Mouse (Mus musculus): ENCODE results near the gene Fbxo48. TPM values are rescaled to one million over a fixed set of nuclear protein-coding genes. Genes with fewer than 3 reads are reported as not detected.

Gene Fbxo48
- polyA plus RNA-seq (2017; shearing (Covaris generic)): 1 to 10 TPM in 2 of 3 experiments, under 1 TPM in 1; 0.36 to 1.8 (median 1.2) TPM

DNA sequence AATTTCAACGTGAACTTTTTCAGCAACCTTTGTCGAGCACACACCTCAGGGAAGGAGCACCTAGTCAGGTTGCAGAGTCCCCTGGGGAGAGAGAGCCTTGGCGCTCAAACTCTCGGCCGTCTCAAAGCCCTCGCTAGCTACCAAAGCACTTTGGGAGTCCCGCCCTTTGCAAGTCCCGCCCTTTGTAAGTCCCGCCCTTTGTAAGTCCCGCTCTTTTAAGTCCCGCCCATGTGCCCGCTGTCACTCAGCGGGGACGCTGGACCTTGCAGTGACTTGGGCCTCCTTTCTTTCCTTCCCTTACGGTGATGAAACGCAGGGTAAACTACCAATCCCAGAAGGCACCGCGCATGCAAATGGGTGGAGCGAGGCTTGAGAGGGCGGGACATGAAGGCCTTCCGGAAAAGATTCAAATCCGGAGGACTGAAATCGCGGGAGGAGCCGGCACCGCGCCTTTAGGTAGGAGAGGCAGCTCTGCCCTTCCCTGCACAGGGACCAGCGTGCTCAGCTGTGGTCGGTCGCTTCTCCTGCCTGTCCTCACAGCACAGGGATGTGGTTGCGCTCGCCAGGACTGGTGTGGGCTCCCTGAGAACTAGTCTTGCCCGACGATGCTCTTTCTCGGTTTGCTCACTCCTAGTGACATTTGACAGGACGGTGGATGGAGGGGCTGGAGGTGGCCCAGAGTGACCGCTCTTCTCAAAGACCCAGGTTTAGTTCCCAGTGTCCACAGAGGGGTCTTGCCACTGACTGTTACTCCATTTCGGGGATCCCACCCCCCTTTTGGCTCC, at the start of gene Fbxo48:
Gene Fbxo48 (plus strand): TSS at position 400 of the 785 bp plus-strand sequence.
- ATAC-seq: peak; percentile 99

GRCm38 (mm10) chr11:16904302-16905011, 46.7 kb upstream of the Fbxo48 start:
- ATAC-seq: no peak

- ATAC-seq: no peak
These were observed 46.2 kb upstream of the Fbxo48 start for GRCm38 (mm10) chr11:16905012-16905332.

GRCm38 (mm10) chr11:16906530-16906929, 44.6 kb upstream of the Fbxo48 start:
- ATAC-seq: no peak

DNA sequence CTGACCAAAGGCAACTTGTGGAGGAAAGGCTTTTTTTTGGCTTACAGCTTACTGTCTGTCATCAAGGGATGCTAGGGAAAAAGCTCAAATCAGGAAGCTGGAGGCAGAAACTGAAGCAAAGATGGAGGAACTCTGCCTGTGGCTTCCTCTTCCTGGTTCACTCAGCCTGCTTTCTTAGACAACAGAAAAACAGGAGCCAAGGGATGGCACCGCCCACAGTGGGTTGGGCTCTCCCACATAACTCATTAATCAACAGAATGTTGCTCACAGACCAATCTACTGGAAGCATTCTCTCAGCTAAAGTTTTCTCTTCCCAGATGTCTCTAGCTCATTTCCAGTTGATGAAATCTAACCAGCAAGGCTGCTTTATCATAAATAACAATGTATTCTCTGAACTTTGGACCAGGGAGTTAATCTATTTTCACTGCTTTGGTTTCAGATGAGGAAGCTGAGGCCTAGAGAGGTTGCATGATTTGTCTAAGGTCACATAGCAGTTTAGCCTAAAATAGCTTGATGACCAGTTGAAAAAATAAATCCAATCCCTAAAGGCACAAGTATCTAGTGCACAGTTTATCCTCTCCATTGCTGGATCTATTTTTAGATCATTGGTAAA, 43.6 kb upstream of the Fbxo48 start:
- ATAC-seq: no peak

GRCm38 (mm10) chr11:16914756-16915155, 36.4 kb upstream of the Fbxo48 start:
- ATAC-seq: no peak

GRCm38 (mm10) chr11:16915850-16916249, 35.3 kb upstream of the Fbxo48 start:
- ATAC-seq: no peak

DNA sequence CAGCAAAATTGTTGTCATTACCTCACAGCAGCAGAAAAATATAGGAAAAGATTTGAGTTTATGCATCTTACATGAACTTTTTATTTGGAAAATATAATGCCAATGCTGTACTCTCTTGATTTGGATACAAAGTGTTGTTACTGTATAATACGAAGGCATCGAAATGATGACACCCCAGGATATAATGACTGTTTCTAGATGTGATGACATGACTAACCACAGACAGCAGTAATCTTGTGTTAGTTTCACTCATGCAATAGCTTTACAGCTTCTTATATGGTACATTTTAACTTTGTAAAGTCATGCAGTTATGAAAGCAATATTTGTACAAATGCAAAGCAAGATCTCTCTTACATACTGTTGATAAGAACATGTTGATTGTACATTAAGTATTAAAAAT, 33.7 kb upstream of the Fbxo48 start:
- ATAC-seq: no peak

DNA sequence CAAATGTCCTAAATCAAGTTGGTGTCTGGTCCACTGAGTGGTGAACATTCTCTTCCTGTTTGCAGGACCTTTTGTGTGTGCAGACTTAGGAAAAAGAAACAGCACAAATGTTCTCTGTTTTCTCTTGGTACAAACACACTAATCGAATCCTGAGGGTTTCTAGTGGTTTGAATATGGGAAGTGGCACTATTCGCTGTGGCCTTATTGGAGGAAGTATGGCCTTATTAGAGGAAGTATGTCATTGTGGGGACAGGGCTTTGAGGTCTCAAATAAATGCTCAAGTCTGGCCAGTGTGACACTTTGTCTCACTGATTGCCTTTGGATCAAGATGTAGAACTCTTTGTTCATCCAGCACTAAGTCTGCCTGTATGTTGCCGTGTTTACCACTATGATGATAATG, 19.0 kb upstream of the Fbxo48 start:
- no peak for ATAC-seq

- ATAC-seq: no peak
These were observed 15.5 kb upstream of the Fbxo48 start for GRCm38 (mm10) chr11:16935577-16936236.

GRCm38 (mm10) chr11:16941103-16941793, 9.9 kb upstream of the Fbxo48 start:
- ATAC-seq: no peak

GRCm38 (mm10) chr11:16941973-16942452, 9.2 kb upstream of the Fbxo48 start:
- ATAC-seq: no peak

- no peak for ATAC-seq
These were observed 8.2 kb upstream of the Fbxo48 start for GRCm38 (mm10) chr11:16943016-16943415.

- ATAC-seq: no peak
These were observed 2.4 kb upstream of the Fbxo48 start for GRCm38 (mm10) chr11:16948756-16949155.

- ATAC-seq: peak; percentile 1
These were observed 774 bp upstream of the Fbxo48 start for GRCm38 (mm10) chr11:16950226-16950975.

DNA sequence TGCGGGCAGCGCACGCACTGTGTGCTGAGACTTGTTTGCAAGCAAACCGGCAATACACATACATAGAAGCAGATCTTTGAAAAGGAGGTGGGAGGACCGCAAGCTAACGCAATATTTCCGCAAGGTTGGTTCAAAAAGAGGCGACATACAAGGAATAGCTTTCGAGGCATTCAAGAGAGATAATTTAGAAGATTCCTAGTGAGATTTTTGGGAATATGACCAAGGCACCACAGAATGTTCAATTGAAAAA, 511 bp downstream of the Fbxo48 start:
- ATAC-seq: no peak

- peak; percentile 65 for ATAC-seq
These were observed 5.1 kb downstream of the Fbxo48 start for GRCm38 (mm10) chr11:16956115-16956862.

- ATAC-seq: peak; percentile 33
These were observed 5.9 kb downstream of the Fbxo48 start for GRCm38 (mm10) chr11:16957030-16957429.

DNA sequence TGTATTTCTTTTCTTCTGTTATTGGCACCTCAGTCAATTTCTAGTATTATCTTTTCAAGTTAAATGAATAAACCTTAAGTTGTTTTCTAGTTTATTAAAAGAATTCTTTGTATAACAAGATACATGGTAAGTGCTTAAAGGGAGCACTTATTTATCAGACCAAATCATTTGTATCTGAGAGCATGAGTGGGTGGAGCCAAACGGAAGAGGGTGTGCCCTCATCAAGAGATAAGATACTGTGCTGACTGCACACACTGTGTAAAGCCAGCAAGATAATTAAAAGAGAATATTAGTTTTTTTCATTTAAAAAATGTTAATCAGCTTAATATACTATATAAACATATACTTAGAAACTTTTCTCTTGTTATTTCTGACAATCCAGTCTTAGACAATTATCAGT, 7.3 kb downstream of the Fbxo48 start:
- peak; percentile 38 for ATAC-seq

DNA sequence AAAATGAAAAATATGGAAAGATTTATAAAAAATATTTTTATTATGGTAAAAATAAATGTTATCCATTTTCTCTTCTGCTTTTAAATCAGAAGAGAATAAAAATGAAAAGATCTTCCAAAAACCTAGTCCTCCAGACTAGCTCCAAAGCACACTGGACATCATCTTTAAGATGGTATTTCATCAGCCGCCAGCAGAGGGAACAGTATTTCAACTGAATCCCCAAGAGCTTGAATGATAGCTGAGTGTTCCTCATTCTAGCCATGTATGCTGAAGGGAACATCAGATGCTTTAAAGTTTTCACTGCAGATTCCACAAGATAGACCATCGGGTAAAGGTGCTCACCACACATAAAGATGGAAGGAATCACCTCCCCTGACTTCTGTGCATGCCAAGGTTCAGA, 16.6 kb downstream of the Fbxo48 start:
- ATAC-seq: no peak

- no peak for ATAC-seq
These were observed 18.5 kb downstream of the Fbxo48 start for GRCm38 (mm10) chr11:16969650-16970049.
